Mouse (Mus musculus) MEL (cell line): ENCODE measurements around the gene Rps6ka2. TPM values are rescaled to one million over a fixed set of nuclear protein-coding genes. Genes with fewer than 3 reads are reported as not detected.

Source experiments
- DNase-seq: peaks from one replicate; pipeline ENCODE4 v3.0.0; 2011; ENCODE audit warnings: low read depth, low spot score
- H3K27ac ChIP-seq: 2 replicates; pipeline ENCODE4 v1.5.1; 2012; ENCODE audit warnings: low read depth, mild to moderate bottlenecking, control low read depth, low read length, moderate library complexity; ENCODE audit not compliant: control insufficient read depth
- H3K27me3 ChIP-seq, 2 experiments: fragments of 150-350 bp in 1 of 2; sonication (generic) in 1 of 2; 2 replicates each; pipeline ENCODE4 v1.6.1; 2012; ENCODE audit warnings: low read length in 2 of 2, mild to moderate bottlenecking in 2 of 2, improper control_type of control experiment in 1 of 2, moderate library complexity in 1 of 2; ENCODE audit not compliant: insufficient read depth in 2 of 2, control insufficient read depth in 1 of 2
- H3K36me3 ChIP-seq, 2 experiments: 2 replicates each; pipeline ENCODE4 v1.6.1; 2012 to 2014; ENCODE audit warnings: low read length in 2 of 2, improper control_type of control experiment in 1 of 2, inconsistent platforms in 1 of 2, mild to moderate bottlenecking in 1 of 2; ENCODE audit not compliant: insufficient read depth in 2 of 2, control insufficient read depth in 1 of 2
- H3K4me1 ChIP-seq, 2 experiments: fragments of 150-350 bp in 1 of 2; sonication (generic) in 1 of 2; 2 replicates each; pipeline ENCODE4 v1.6.1; 2012; ENCODE audit warnings: low read length in 2 of 2, improper control_type of control experiment in 1 of 2, mild to moderate bottlenecking in 1 of 2; ENCODE audit not compliant: insufficient read depth in 2 of 2, control insufficient read depth in 1 of 2
- H3K4me3 ChIP-seq, 2 experiments: fragments of 150-350 bp in 1 of 2; sonication (generic) in 1 of 2; 2 replicates each; pipeline ENCODE4 v1.5.1; 2012; ENCODE audit warnings: low read depth in 2 of 2, low read length in 2 of 2, mild to moderate bottlenecking in 2 of 2, moderate library complexity in 2 of 2, control low read depth in 1 of 2, improper control_type of control experiment in 1 of 2; ENCODE audit not compliant: control insufficient read depth in 1 of 2, insufficient read depth in 1 of 2
- H3K79me2 ChIP-seq: 2 replicates; pipeline ENCODE4 v1.6.1; 2012; ENCODE audit warnings: mild to moderate bottlenecking, low read length, moderate library complexity; ENCODE audit not compliant: control insufficient read depth, poor library complexity, insufficient read depth
- H3K9ac ChIP-seq: 2 replicates; pipeline ENCODE4 v1.6.1; 2012; ENCODE audit warnings: low read depth, mild to moderate bottlenecking, control low read depth, low read length, moderate library complexity; ENCODE audit not compliant: control insufficient read depth, poor library complexity, severe bottlenecking
- H3K9me3 ChIP-seq: fragments of 150-350 bp; sonication (generic); replicated peaks from 2 replicates; pipeline ENCODE4 v1.6.1; 2012; ENCODE audit warnings: mild to moderate bottlenecking, low read length, improper control_type of control experiment, moderate library complexity; ENCODE audit not compliant: insufficient read depth
- BHLHE40 ChIP-seq: IDR thresholded peaks from 2 replicates; pipeline ENCODE4 v1.6.1; 2012; ENCODE audit warnings: low read depth, mild to moderate bottlenecking, inconsistent platforms, low read length, improper control_type of control experiment, borderline replicate concordance
- CHD1 ChIP-seq: IDR thresholded peaks from 2 replicates; pipeline ENCODE4 v1.6.1; 2012; ENCODE audit warnings: low read depth, mild to moderate bottlenecking, inconsistent platforms, low read length, improper control_type of control experiment
- CHD2 ChIP-seq: IDR thresholded peaks from 2 replicates; pipeline ENCODE4 v1.6.1; 2011; ENCODE audit warnings: low read length, improper control_type of control experiment
- CTCF ChIP-seq, 3 experiments: IDR thresholded peaks in 2 of 3; conservative IDR thresholded peaks in 1 of 3; 2 replicates each; pipeline ENCODE4 v1.5.1; 2011 to 2012; ENCODE audit warnings: low read length in 3 of 3, low read depth in 2 of 3, mild to moderate bottlenecking in 2 of 3, improper control_type of control experiment in 1 of 3, inconsistent platforms in 1 of 3, mixed read lengths in 1 of 3, moderate library complexity in 1 of 3; ENCODE audit not compliant: control insufficient read depth in 1 of 3, insufficient read depth in 1 of 3, poor library complexity in 1 of 3, severe bottlenecking in 1 of 3
- E2F4 ChIP-seq: IDR thresholded peaks from 2 replicates; pipeline ENCODE4 v1.6.1; 2011; ENCODE audit warnings: low read depth, low read length, improper control_type of control experiment, borderline replicate concordance
- EP300 ChIP-seq, 2 experiments: IDR thresholded peaks; 2 replicates each; pipeline ENCODE4 v1.6.1; 2011; ENCODE audit warnings: improper control_type of control experiment in 2 of 2, low read length in 2 of 2, low read depth in 1 of 2, mild to moderate bottlenecking in 1 of 2
- ETS1 ChIP-seq: IDR thresholded peaks from 2 replicates; pipeline ENCODE4 v1.6.1; 2012; ENCODE audit warnings: low read depth, mild to moderate bottlenecking, inconsistent platforms, low read length, improper control_type of control experiment, moderate library complexity
- GATA1 ChIP-seq: IDR thresholded peaks from 2 replicates; pipeline ENCODE4 v1.6.1; 2011; ENCODE audit warnings: low read depth, low read length, improper control_type of control experiment
- HCFC1 ChIP-seq: IDR thresholded peaks from 2 replicates; pipeline ENCODE4 v1.6.1; 2012; ENCODE audit warnings: low read depth, mild to moderate bottlenecking, inconsistent platforms, low read length, improper control_type of control experiment, moderate library complexity
- KAT2A ChIP-seq: conservative IDR thresholded peaks from 2 replicates; pipeline ENCODE4 v1.6.1; 2012; ENCODE audit warnings: low read depth, low read length, improper control_type of control experiment, inconsistent platforms
- MAX ChIP-seq: IDR thresholded peaks from 2 replicates; pipeline ENCODE4 v1.6.1; 2011; ENCODE audit warnings: low read length, improper control_type of control experiment
- MAZ ChIP-seq: IDR thresholded peaks from 2 replicates; pipeline ENCODE4 v1.6.1; 2012; ENCODE audit warnings: low read depth, mild to moderate bottlenecking, inconsistent platforms, low read length, improper control_type of control experiment
- MEF2A ChIP-seq: IDR thresholded peaks from 2 replicates; pipeline ENCODE4 v1.6.1; 2014; ENCODE audit warnings: low read depth, mild to moderate bottlenecking, inconsistent platforms, low read length, improper control_type of control experiment; ENCODE audit not compliant: poor library complexity, insufficient replicate concordance, severe bottlenecking; ENCODE audit errors: extremely low read depth
- MXI1 ChIP-seq: IDR thresholded peaks from 2 replicates; pipeline ENCODE4 v1.6.1; 2011; ENCODE audit warnings: mild to moderate bottlenecking, low read depth, low read length, improper control_type of control experiment
- NELFE ChIP-seq: IDR thresholded peaks from 2 replicates; pipeline ENCODE4 v1.6.1; 2011; ENCODE audit warnings: low read depth, low read length, improper control_type of control experiment
- NRF1 ChIP-seq: IDR thresholded peaks from 2 replicates; pipeline ENCODE4 v1.6.1; 2014; ENCODE audit warnings: low read depth, mild to moderate bottlenecking, inconsistent platforms, low read length, improper control_type of control experiment, moderate library complexity; ENCODE audit not compliant: poor library complexity, insufficient read depth, severe bottlenecking
- POLR2AphosphoS5 ChIP-seq: IDR thresholded peaks from 2 replicates; pipeline ENCODE4 v1.6.1; 2012; ENCODE audit warnings: low read depth, borderline replicate concordance, mild to moderate bottlenecking, inconsistent platforms, low read length, moderate library complexity, mixed read lengths
- RAD21 ChIP-seq: IDR thresholded peaks from 2 replicates; pipeline ENCODE4 v1.6.1; 2011; ENCODE audit warnings: mild to moderate bottlenecking, low read depth, low read length, improper control_type of control experiment
- RCOR1 ChIP-seq: IDR thresholded peaks from 2 replicates; pipeline ENCODE4 v1.6.1; 2012; ENCODE audit warnings: low read depth, mild to moderate bottlenecking, inconsistent platforms, low read length, improper control_type of control experiment
- TBP ChIP-seq: IDR thresholded peaks from 2 replicates; pipeline ENCODE4 v1.8.0; 2011; ENCODE audit warnings: low read depth, low read length, improper control_type of control experiment
- UBTF ChIP-seq: IDR thresholded peaks from 2 replicates; pipeline ENCODE4 v1.6.1; 2012; ENCODE audit warnings: low read depth, mild to moderate bottlenecking, inconsistent platforms, low read length, improper control_type of control experiment, moderate library complexity, borderline replicate concordance; ENCODE audit not compliant: insufficient read depth
- USF1 ChIP-seq: IDR thresholded peaks from 2 replicates; pipeline ENCODE4 v1.6.1; 2014; ENCODE audit warnings: low read depth, mild to moderate bottlenecking, inconsistent platforms, low read length, improper control_type of control experiment, moderate library complexity
- ZKSCAN1 ChIP-seq: IDR thresholded peaks from 2 replicates; pipeline ENCODE4 v1.6.1; 2012; ENCODE audit warnings: low read depth, mild to moderate bottlenecking, inconsistent platforms, low read length, improper control_type of control experiment, moderate library complexity
- polyA plus RNA-seq, 2 experiments: library from polyadenylated mRNA; stranded (reverse) in 1 of 2; unstranded in 1 of 2; fragments of >175 nt in 1 of 2; fragments of >200 nt in 1 of 2; gene quantifications; 2 replicates each; pipeline versions ENCODE4 v1.2.1 to v1.2.4; 2012; ENCODE audit warnings: low replicate concordance in 2 of 2, low read depth in 1 of 2; ENCODE audit not compliant: insufficient read length in 2 of 2, insufficient read depth in 1 of 2, missing spikeins in 1 of 2
- total RNA-seq: library from RNA; depleted of rRNA; stranded (reverse); fragments of 300-350 nt; gene quantifications from 2 replicates; pipeline ENCODE4 v1.2.3, GENCODE M21; 2012

The Rps6ka2 gene
- total and polyA plus RNA-seq, 3 experiments, result 6.0 to 11.2 TPM; not detected in 1

- Histone ChIP-seq H3K9ac (no peak overlapping the region), H3K36me3 (peaks cover 0 to 2% of the 10 kb centered on the region in 2 experiments; a peak in 1 of 4 replicates), H3K4me1 (peaks cover 0 to 10% of the 10 kb centered on the region in 2 experiments; a peak in 3 of 4 replicates), H3K27ac (no peak overlapping the region), H3K79me2 (no peaks in the 10 kb centered on the region), H3K4me3 (no peak overlapping the region), H3K27me3 (no peaks in the 10 kb centered on the region), H3K9me3 (no peaks in the 10 kb centered on the region)
- DNase-seq, result no peak
- no peak for TF ChIP-seq TBP
- no peak for TF ChIP-seq EP300 (IDR thresholded peaks at IDR 0.05; ENCODE audit: low read depth in 1 of 2, low read length in 2 of 2)
- no peak for TF ChIP-seq USF1
- no peak for TF ChIP-seq CHD1
- TF ChIP-seq MAZ, result no peak
- no peak for TF ChIP-seq GATA1
- TF ChIP-seq HCFC1, result no peak
- no peak for TF ChIP-seq NRF1
- no peak for TF ChIP-seq POLR2AphosphoS5
Measured at GRCm38 (mm10) chr17:7273785-7274184, 103.9 kb downstream of the Rps6ka2 start.

- Histone ChIP-seq H3K4me3 (no peak overlapping the region), H3K27ac (no peak overlapping the region), H3K9me3 (no peaks in the 10 kb centered on the region), H3K27me3 (no peaks in the 10 kb centered on the region), H3K36me3 (no peaks in the 10 kb centered on the region), H3K4me1 (no peaks in the 10 kb centered on the region), H3K79me2 (no peaks in the 10 kb centered on the region), H3K9ac (no peak overlapping the region)
- TF ChIP-seq HCFC1 (no peak), RCOR1 (no peak), MXI1 (no peak), BHLHE40 (no peak), MEF2A (no peak), NELFE (no peak), ZKSCAN1 (no peak), KAT2A (no peak), CHD2 (no peak), CTCF (IDR thresholded peaks at IDR 0.05 in 2 of 3, conservative IDR thresholded peaks at IDR 0.05 in 1 of 3; ENCODE audit: control insufficient read depth in 1 of 3, insufficient read depth in 1 of 3, low read depth in 2 of 3, low read length in 3 of 3, poor library complexity in 1 of 3, severe bottlenecking in 1 of 3) (no peak), ETS1 (no peak), UBTF (no peak), GATA1 (no peak), E2F4 (no peak), MAX (no peak), RAD21 (no peak), EP300 (IDR thresholded peaks at IDR 0.05; ENCODE audit: low read depth in 1 of 2, low read length in 2 of 2) (no peak), POLR2AphosphoS5 (no peak)
- no peak for DNase-seq
Measured at GRCm38 (mm10) chr17:7278702-7279242, 108.9 kb downstream of the Rps6ka2 start.
